Mouse (Mus musculus): ENCODE measurements around the gene Bbof1. TPM values are rescaled to one million over a fixed set of nuclear protein-coding genes. Genes with fewer than 3 reads are reported as not detected.

The Bbof1 gene
- total RNA-seq, 2 experiments from 2014 or later = 1.3 to 3.0 TPM

DNA sequence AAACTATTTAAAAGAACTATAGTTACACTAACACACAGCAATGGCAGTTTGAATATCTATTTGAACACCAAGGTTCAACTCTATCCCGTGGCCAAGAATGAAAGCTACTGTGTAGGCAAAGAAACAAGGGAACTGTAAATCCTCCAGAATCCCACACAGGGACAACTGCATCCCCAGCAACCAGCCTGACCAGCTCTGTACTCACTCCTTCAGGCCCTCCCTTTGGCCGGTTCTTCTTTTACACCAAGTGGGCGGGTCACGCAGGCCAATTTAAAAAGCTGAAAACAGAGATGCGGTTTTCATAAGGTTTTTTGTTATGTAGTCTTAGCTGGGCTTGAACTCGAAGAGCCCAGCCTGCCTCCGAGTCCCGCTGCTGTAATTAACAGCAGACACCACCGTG lies 9.7 kb upstream of the Bbof1 start:
- no peak for DNase-seq (ENCODE audit: low spot score)
- intact Hi-C loops (cut with DNase I) = no loop called here

DNA sequence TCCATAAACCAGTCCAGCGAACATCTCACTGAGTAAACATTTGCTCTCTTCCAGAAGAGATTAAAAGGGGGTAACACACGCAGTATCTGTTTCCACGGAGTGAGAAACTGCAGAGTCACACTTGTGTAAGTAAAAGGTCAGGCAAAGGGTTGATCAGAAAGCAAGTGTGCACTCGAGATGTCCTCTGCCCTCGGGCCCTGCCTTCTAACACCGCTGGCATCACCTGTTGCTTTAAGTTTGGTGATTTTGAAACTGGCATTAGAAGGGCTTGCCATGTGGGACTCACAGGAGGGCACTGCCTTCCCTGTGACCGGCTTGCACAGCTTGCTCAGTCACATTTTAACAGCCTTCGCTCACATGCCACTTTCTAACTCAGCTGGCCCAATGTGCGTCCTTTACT lies 9.2 kb upstream of the Bbof1 start:
- no peak for DNase-seq (ENCODE audit: low spot score)
- intact Hi-C loops (cut with DNase I) = no loop called here

- intact Hi-C loops (cut with DNase I) = no loop called here
- DNase-seq (ENCODE audit: low spot score) = no peak
These were observed 8.8 kb upstream of the Bbof1 start for GRCm38 (mm10) chr12:84400068-84400467.

DNA sequence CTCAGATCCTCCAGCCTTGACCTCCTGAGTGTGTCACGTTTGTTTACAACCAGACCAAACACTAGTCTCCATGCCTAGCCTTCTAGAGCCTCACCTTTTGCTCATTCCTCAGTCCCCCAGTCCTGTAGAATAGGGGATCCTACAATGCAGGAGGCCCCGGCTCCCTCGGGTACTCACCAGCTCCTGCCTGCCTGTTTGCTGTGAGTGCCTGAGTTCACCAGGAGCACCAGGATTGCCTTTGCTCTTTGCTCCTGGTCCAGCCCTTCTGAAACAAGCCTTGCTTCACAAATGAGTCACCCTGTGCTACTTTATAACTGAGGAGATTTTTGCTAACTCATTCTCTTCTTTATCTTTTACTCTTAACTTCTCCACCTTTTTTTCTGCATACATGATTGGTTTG lies 8.2 kb upstream of the Bbof1 start:
- DNase-seq (ENCODE audit: low spot score) = no peak

DNA sequence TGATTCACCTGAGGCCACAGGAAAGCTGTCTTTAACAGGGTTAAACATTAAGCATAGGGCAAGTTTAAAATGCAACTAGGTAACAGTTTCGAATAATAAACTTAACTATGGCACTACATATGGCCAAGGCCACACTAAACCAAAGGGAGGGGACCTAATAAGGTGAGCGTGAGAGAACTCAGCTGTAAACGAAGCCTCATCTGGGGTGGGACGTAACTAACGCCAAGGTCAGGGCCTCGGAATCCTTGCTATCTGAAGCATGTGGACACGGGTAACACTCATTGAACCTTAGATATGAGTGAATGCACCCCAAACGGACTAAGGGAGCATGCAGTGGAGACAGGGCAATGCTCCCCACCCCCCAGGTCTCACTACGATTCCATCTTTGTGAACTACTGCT lies 5.9 kb upstream of the Bbof1 start:
- intact Hi-C loops (cut with DNase I) = no loop called here
- no peak for DNase-seq (ENCODE audit: low spot score)

More for the DNA sequence above, 8.2 kb upstream of the Bbof1 start:
- intact Hi-C loops (cut with DNase I) = no loop called here

- intact Hi-C loops (cut with DNase I) = no loop called here
- DNase-seq (ENCODE audit: low spot score) = no peak
These were observed 4.3 kb upstream of the Bbof1 start for GRCm38 (mm10) chr12:84404541-84404940.

DNA sequence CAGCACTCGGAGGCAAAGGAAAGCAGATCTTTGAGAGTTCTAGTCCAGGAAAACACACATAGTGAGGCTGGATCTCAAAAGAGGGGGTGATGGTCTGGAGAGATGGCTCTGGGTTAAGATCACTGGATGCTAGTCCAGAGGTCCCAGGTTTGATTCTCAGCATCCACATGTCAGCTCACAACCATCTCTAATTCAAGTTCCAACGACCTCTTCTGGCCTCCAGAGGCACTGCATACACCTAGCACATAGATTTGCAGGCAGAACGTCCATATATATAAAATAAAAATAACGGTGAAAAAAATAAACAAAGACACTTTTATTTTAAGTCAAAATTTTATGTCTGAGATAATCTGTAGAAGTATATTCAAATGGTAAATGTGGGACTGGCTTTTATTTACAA lies 1.6 kb upstream of the Bbof1 start:
- intact Hi-C loops (cut with DNase I) = no loop called here
- no peak for DNase-seq (ENCODE audit: low spot score)

GRCm38 (mm10) chr12:84407874-84408818 lies 725 bp upstream of the Bbof1 start:
- intact Hi-C loops (cut with DNase I) = no loop called here
- no peak for DNase-seq (ENCODE audit: low spot score)

GRCm38 (mm10) chr12:84416834-84417604 lies 8.1 kb downstream of the Bbof1 start, which contains the start of gene Rnf113a2:
Gene Rnf113a2 (plus strand): TSS chr12:84417196.
- peak; percentile 60 for DNase-seq (ENCODE audit: low spot score)
- intact Hi-C loops (cut with DNase I) = no loop called here

- intact Hi-C loops (cut with DNase I) = no loop called here
- DNase-seq (ENCODE audit: low spot score) = no peak
These were observed 8.7 kb downstream of the Bbof1 start for GRCm38 (mm10) chr12:84417605-84417922.

DNA sequence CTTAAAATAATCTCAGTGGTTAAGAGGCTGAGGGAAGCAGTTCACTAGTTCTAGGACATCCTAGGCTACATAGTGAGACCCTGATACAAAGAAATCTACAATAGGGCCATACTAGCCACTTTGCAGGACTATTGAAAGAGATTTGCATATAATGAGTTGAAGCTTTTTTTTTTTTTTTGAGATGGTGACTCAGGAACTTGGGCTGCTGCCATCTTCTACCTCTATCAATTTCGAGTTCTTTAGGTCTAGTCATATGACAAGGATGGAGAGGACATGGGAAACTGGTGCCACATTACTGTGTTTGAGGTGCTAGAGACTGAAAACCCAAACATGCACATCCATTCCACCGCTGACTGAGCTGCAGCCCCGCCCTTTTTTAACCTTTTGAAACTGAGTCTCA lies 15.1 kb downstream of the Bbof1 start:
- no peak for DNase-seq (ENCODE audit: low spot score)
- intact Hi-C loops (cut with DNase I) = no loop called here

DNA sequence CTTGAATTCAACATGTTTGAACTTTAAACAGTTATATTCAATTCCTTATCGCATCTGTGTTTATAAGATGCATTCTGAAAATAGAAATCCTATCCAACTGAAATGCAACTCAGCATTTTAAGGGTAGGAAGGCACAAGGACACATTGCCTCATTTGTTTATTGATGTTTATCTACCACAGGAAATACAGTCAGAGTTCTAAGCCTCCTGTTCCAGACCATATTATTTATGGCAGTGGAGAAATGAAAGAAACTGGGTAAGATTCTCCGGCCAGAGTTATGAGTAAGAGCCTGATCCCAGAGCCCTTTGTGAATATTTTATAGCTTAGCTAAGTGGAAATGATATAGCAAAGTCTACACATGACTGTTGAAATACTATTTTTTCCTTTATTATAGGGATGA lies 21.0 kb downstream of the Bbof1 start:
- DNase-seq (ENCODE audit: low spot score) = no peak
- intact Hi-C loops (cut with DNase I) = no loop called here

- no peak for DNase-seq (ENCODE audit: low spot score)
- intact Hi-C loops (cut with DNase I) = no loop called here
These were observed 29.8 kb downstream of the Bbof1 start for GRCm38 (mm10) chr12:84438697-84439096.

- no peak for DNase-seq (ENCODE audit: low spot score)
- intact Hi-C loops (cut with DNase I) = no loop called here
These were observed 33.7 kb downstream of the Bbof1 start for GRCm38 (mm10) chr12:84442526-84442925.

DNA sequence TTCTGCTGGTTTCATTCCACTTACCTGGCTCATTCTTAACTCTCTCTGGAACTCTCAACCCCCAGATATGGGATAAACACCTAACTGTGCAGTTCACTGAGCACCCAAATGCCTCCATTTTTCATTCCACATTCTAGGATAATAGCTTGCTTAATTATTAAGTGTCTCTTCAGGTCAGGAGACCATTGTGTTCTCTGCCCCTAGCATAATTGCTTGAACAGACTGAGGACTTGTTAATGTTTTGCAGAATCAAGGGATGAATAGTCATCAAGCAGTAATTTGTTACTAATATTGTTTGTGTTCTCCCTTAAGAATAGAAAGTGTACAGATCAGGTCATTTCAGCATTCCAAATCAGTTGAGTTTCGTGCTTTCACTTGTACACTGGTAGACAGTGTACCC lies 38.5 kb downstream of the Bbof1 start:
- intact Hi-C loops (cut with DNase I) = no loop called here
- no peak for DNase-seq (ENCODE audit: low spot score)

GRCm38 (mm10) chr12:84448181-84448580 lies 39.3 kb downstream of the Bbof1 start:
- DNase-seq (ENCODE audit: low spot score) = no peak
- intact Hi-C loops (cut with DNase I) = no loop called here

DNA sequence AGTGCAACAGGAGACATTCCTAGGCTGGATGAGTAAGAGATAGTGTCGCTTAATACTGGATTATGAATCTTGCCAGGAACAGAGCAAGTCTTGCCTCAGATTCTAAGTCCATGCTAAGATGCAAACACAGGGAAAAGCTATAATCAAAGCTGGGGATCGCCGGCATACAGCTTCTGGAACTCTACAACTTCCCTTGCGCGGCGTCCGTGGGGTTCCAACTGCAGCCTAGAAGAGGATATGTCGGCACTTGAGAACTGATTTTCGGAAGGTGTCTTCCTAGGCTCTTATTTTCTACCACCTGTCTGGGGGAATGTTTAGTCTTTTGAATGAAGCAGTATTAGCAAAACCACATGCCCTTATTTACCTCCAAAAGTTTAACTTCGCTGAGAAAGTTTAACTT lies 41.0 kb downstream of the Bbof1 start:
- DNase-seq (ENCODE audit: low spot score) = no peak
- intact Hi-C loops (cut with DNase I) = loop anchor here (2.0 kb wide), 1 partner anchor 31 kb away; no protein-coding TSS in a partner anchor

DNA sequence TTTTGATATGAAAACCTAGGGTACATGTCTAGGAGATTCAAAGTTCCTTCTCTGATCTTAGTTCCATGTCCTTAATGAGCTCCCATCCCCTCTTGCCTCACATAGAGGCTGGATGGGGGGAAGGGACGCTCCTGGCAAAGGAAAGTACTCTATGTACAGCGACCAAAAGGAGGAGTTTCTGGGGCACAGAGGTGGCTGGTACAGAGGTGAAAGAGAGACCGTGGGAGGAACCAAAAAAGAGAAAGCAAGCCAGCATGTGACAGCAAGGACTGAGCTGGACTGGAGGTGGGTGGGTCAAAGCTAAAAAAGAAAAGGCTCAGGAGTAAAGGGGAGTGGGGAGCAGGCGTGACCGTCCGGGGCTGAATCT lies 41.5 kb downstream of the Bbof1 start:
- no peak for DNase-seq (ENCODE audit: low spot score)
- intact Hi-C loops (cut with DNase I) = loop anchor here (2.0 kb wide), 1 partner anchor 32 kb away; no protein-coding TSS in a partner anchor

GRCm38 (mm10) chr12:84450718-84451646 lies 42.1 kb downstream of the Bbof1 start, which contains the start of the genes Aldh6a1 and Lin52:
Gene Aldh6a1 (minus strand): TSS chr12:84451004.
Gene Lin52 (plus strand): TSS chr12:84451422.
- DNase-seq (ENCODE audit: low spot score) = peak; percentile 97
- intact Hi-C loops (cut with DNase I) = loop anchor here (2.0 kb wide), 1 partner anchor 32 kb away; no protein-coding TSS in a partner anchor

DNA sequence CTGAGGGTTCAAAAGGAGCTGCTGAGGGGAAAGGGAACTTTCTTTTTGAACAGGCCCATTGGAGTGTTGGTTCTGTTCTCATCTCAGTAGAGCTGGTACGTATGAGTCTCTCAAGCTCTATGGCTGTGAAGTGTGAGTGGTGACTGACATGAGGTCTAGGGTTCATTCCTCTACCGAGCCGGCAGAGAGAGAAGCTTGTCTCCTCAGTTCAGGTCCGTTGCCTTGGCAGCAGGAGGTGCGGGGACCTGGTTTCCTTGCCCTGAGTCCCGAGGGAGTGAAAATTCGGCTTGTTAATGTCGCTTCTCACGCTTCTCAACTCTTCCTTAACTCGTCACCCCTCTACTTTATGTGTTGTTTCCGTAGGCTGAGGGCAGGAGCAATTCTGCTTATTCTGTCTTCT lies 42.9 kb downstream of the Bbof1 start:
- intact Hi-C loops (cut with DNase I) = loop anchor here (2.0 kb wide), 1 partner anchor 33 kb away; no protein-coding TSS in a partner anchor
- DNase-seq (ENCODE audit: low spot score) = no peak
